In the genomic region with DNA sequence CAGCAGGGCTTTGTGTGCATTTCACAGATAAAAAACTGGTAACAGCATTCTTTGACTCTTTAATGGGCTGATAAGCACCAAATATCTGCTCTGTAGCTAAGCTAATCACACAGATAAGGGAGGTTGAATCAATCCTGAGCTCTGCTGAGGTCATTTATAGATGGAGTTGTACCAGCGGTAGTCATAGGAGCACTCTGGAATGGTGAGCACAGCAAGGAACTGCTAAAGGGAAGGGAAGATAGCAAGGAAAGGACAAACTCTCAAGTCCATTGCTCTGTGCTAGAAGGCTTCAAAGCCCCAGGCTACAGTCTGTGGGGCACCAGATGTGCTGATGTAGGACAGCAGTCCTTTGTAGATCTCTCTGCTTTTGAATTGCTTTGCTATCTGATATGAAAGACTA, we compare ENCODE assay signal across 27 mouse cellular contexts.
DNase-seq lines count a peak whose midpoint lies in the region; ATAC-seq and TF ChIP-seq lines count a peak whose summit lies in the region.
"Had no signal": no experiment of that assay in that cellular context is flagged by ENCODE, and none has a peak within 500 bp of the region (broad histone marks: within the 10 kb centered on the region; RNA-seq: fewer than 3 reads in every experiment).

No protein-coding gene starts in this region.

- no peaks in the 10 kb centered on the region for H3K4me1 ChIP-seq in stomach, embryonic 14.5 days (ENCODE audit: control insufficient read depth, insufficient read depth, low read length)
- H3K4me1 ChIP-seq in stomach, postnatal 0 days (replicated peaks; ENCODE audit: control insufficient read depth, insufficient read depth), result no peaks in the 10 kb centered on the region
- H3K4me1 ChIP-seq in stomach, embryonic 16.5 days (ENCODE audit: control insufficient read depth, insufficient read depth, low read length), result no peaks in the 10 kb centered on the region
- H3K4me1 ChIP-seq: embryonic facial prominence, embryonic 12.5 days; embryonic facial prominence, embryonic 15.5 days; heart, embryonic 10.5 days had no signal

- peak; percentile 30 for DNase-seq in adrenal gland, adult 2 months
- no peak for DNase-seq in adrenal gland, postnatal 14 days
- no peak for DNase-seq in stomach, postnatal 0 days (ENCODE audit: low spot score)
- DNase-seq in heart, adult 8-10 months (ENCODE audit: low spot score), result no peak
- DNase-seq: adrenal gland, adult 8-10 months; adrenal gland, postnatal 36 days; cerebellum, adult 18-20 months; cerebellum, adult 9-11 months; cerebellum, postnatal 25 days; forebrain, postnatal 0 days; gastrocnemius, adult 2 months; gastrocnemius, postnatal 14 days; heart, adult 18-20 months; heart, postnatal 14 days; heart, postnatal 4 days had no signal

- no peaks in the 10 kb centered on the region for H3K27me3 ChIP-seq in stomach, embryonic 14.5 days (ENCODE audit: control insufficient read depth, insufficient read depth, low read length)
- H3K27me3 ChIP-seq in stomach, postnatal 0 days (ENCODE audit: control insufficient read depth, insufficient read depth, low read length), result no peaks in the 10 kb centered on the region
- H3K27me3 ChIP-seq in stomach, embryonic 16.5 days (ENCODE audit: control insufficient read depth, insufficient read depth, low read length), result no peaks in the 10 kb centered on the region
- H3K27me3 ChIP-seq: embryonic facial prominence, embryonic 12.5 days; embryonic facial prominence, embryonic 15.5 days; heart, embryonic 13.5 days had no signal

- H3K9me3 ChIP-seq in stomach, embryonic 14.5 days (ENCODE audit: control insufficient read depth, low read depth, low read length), result no peaks in the 10 kb centered on the region
- no peaks in the 10 kb centered on the region for H3K9me3 ChIP-seq in stomach, postnatal 0 days (ENCODE audit: control insufficient read depth, low read length)
- no peaks in the 10 kb centered on the region for H3K9me3 ChIP-seq in stomach, embryonic 16.5 days (replicated peaks; ENCODE audit: control insufficient read depth, low read length)
- H3K9me3 ChIP-seq: embryonic facial prominence, embryonic 12.5 days; embryonic facial prominence, embryonic 15.5 days; G1E; heart, embryonic 10.5 days; heart, embryonic 13.5 days had no signal

- no peak for TF ChIP-seq EP300 in stomach, postnatal 0 days (optimal IDR thresholded peaks at IDR 0.05)

- H3K36me3 ChIP-seq in stomach, embryonic 14.5 days (ENCODE audit: control insufficient read depth, insufficient read depth, low read length), result no peaks in the 10 kb centered on the region
- no peaks in the 10 kb centered on the region for H3K36me3 ChIP-seq in stomach, postnatal 0 days (ENCODE audit: control insufficient read depth, insufficient read depth, low read length)
- no peaks in the 10 kb centered on the region for H3K36me3 ChIP-seq in stomach, embryonic 16.5 days (ENCODE audit: control insufficient read depth, insufficient read depth, low read length)
- H3K36me3 ChIP-seq: embryonic facial prominence, embryonic 12.5 days; embryonic facial prominence, embryonic 15.5 days; G1E; heart, embryonic 10.5 days; heart, embryonic 13.5 days had no signal

- no peak overlapping the region for H3K4me3 ChIP-seq in stomach, embryonic 14.5 days (ENCODE audit: low read depth, low read length)
- no peak overlapping the region for H3K4me3 ChIP-seq in stomach, postnatal 0 days (ENCODE audit: low read depth, low read length)
- no peak overlapping the region for H3K4me3 ChIP-seq in stomach, embryonic 16.5 days (replicated peaks; ENCODE audit: low read length)
- H3K4me3 ChIP-seq: embryonic facial prominence, embryonic 12.5 days; embryonic facial prominence, embryonic 15.5 days; gastrocnemius, adult 2 months; heart, embryonic 10.5 days; heart, embryonic 13.5 days had no signal

- H3K27ac ChIP-seq in stomach, embryonic 14.5 days (ENCODE audit: low read length), result no peak overlapping the region
- no peak overlapping the region for H3K27ac ChIP-seq in stomach, postnatal 0 days (replicated peaks)
- H3K27ac ChIP-seq in stomach, embryonic 16.5 days (ENCODE audit: low read length), result no peak overlapping the region
- H3K27ac ChIP-seq: embryonic facial prominence, embryonic 12.5 days; embryonic facial prominence, embryonic 15.5 days; gastrocnemius, adult 2 months; heart, embryonic 10.5 days; heart, embryonic 13.5 days; hindbrain, embryonic 14.5 days; hindbrain, postnatal 0 days had no signal

- no peak overlapping the region for H3K4me2 ChIP-seq in stomach, embryonic 14.5 days (replicated peaks; ENCODE audit: low read depth, low read length)
- no peak overlapping the region for H3K4me2 ChIP-seq in stomach, postnatal 0 days (replicated peaks; ENCODE audit: low read depth)
- H3K4me2 ChIP-seq in stomach, embryonic 16.5 days (ENCODE audit: low read depth, low read length), result no peak overlapping the region
- H3K4me2 ChIP-seq: embryonic facial prominence, embryonic 12.5 days; embryonic facial prominence, embryonic 15.5 days; heart, embryonic 13.5 days; hindbrain, embryonic 14.5 days had no signal

- peak; percentile 72 for ATAC-seq in stomach, embryonic 14.5 days (ENCODE audit: insufficient number of reproducible peaks, insufficient read depth, low FRiP score, low read depth)
- no peak for ATAC-seq in stomach, postnatal 0 days (ENCODE audit: low FRiP score, low TSS enrichment)
- ATAC-seq in stomach, embryonic 16.5 days (ENCODE audit: insufficient read depth, low FRiP score), result peak; percentile 47; the same call in 1 of the 2 replicates
- ATAC-seq: forebrain, embryonic 14.5 days; forebrain, postnatal 0 days; hindbrain, postnatal 0 days; inflammation-experienced regulatory T-cells, adult 6 months; Patski had no signal

- WGBS in stomach, embryonic 14.5 days, result 34% methylated on average over 1 of the region's 1 CpGs
- WGBS in stomach, postnatal 0 days, result 57% methylated on average over 1 of the region's 1 CpGs
- 58% methylated on average over 1 of the region's 1 CpGs for WGBS in stomach, embryonic 16.5 days

- H3K9ac ChIP-seq in stomach, embryonic 14.5 days (replicated peaks; ENCODE audit: low read depth, low read length), result no peak overlapping the region
- H3K9ac ChIP-seq in stomach, postnatal 0 days (ENCODE audit: low read length), result no peak overlapping the region
- H3K9ac ChIP-seq in stomach, embryonic 16.5 days (ENCODE audit: low read length), result no peak overlapping the region
- H3K9ac ChIP-seq: embryonic facial prominence, embryonic 12.5 days; embryonic facial prominence, embryonic 15.5 days; forebrain, postnatal 0 days; heart, embryonic 13.5 days; hindbrain, embryonic 14.5 days had no signal

- TF ChIP-seq CTCF in stomach, postnatal 0 days (IDR thresholded peaks at IDR 0.05; ENCODE audit: low read depth), result no peak
